Mouse (Mus musculus) neural tube, embryonic 13.5 days (tissue): ENCODE data around the gene Lrrn1. TPM values are rescaled to one million over a fixed set of nuclear protein-coding genes. Genes with fewer than 3 reads are reported as not detected.

Source experiments
- ATAC-seq: fragments of 200-750 bp; cut with Nextera tagmentation; 2 replicates; pipeline ENCODE4 v1.8.0; 2017; ENCODE audit warnings: low read depth, mild to moderate bottlenecking, moderate TSS enrichment, moderate library complexity
- H3K27ac ChIP-seq: fragments of 300-500 bp; sonication (generic); replicated peaks from 2 replicates; pipeline ENCODE4 v1.5.1; 2015; ENCODE audit warnings: moderate library complexity, mild to moderate bottlenecking, inconsistent platforms
- H3K27me3 ChIP-seq: fragments of 300-500 bp; sonication (generic); 2 replicates; pipeline ENCODE4 v1.6.1; 2015; ENCODE audit warnings: mild to moderate bottlenecking, inconsistent platforms
- H3K36me3 ChIP-seq: fragments of 300-500 bp; sonication (generic); 2 replicates; pipeline ENCODE4 v1.6.1; 2015; ENCODE audit warnings: mild to moderate bottlenecking, inconsistent platforms
- H3K4me1 ChIP-seq: fragments of 300-500 bp; sonication (generic); replicated peaks from 2 replicates; pipeline ENCODE4 v1.6.1; 2015; ENCODE audit warnings: inconsistent platforms
- H3K4me2 ChIP-seq: fragments of 300-500 bp; sonication (generic); 2 replicates; pipeline ENCODE4 v1.6.1; 2015; ENCODE audit warnings: inconsistent platforms, mild to moderate bottlenecking, moderate library complexity
- H3K4me3 ChIP-seq: fragments of 300-500 bp; sonication (generic); 2 replicates; pipeline ENCODE4 v1.5.1; 2015; ENCODE audit warnings: mild to moderate bottlenecking, inconsistent platforms
- H3K9ac ChIP-seq: fragments of 300-500 bp; sonication (generic); 2 replicates; pipeline ENCODE4 v1.6.1; 2015; ENCODE audit warnings: moderate library complexity, mild to moderate bottlenecking, inconsistent platforms
- H3K9me3 ChIP-seq: fragments of 300-500 bp; sonication (generic); 2 replicates; pipeline ENCODE4 v1.6.1; 2016; ENCODE audit warnings: inconsistent platforms
- WGBS: fragments of 180-500 bp; shearing (Covaris S2); methylation state at CpG from one replicate; pipeline ENCODE4 v1.1.7; 2015; 5-methylcytosine and 5-hydroxymethylcytosine counted together
- polyA plus RNA-seq: library from polyadenylated mRNA; unstranded; fragments of >200 nt; fragmentation: Nextera tagmentation; extraction: Ambion mirVana; gene quantifications from 2 replicates; pipeline ENCODE4 v1.2.1, GENCODE M21; 2015

The Lrrn1 gene
- polyA plus RNA-seq, 1 experiment from 2014 or later = 92.8 TPM

DNA sequence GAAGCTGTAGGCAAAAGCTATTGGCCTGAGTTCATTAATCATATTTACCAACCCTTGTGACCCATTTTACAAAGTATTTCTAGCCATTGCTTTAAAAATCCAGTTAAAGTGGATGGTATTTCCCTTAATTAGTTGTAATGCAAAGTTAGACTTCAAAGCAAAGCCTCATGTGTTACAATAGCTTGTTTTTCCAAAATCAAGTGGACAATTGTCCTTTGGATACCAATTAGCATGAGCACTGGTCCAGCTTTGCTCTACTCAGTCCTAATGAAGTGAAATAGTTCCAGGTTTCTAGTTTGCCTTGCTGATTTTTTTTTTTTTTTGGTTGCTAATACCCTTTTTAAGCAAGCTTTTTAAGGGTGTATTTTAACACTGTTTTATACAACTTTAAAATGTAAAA lies 75.6 kb downstream of the Lrrn1 start:
- H3K27me3 ChIP-seq = no peaks in the 10 kb centered on the region
- no peak for ATAC-seq
- no peak overlapping the region for H3K27ac ChIP-seq
- H3K9me3 ChIP-seq = no peaks in the 10 kb centered on the region
- no peak overlapping the region for H3K9ac ChIP-seq
- H3K36me3 ChIP-seq = no peaks in the 10 kb centered on the region
- H3K4me2 ChIP-seq = no peak overlapping the region
- no peaks in the 10 kb centered on the region for H3K4me1 ChIP-seq
- no peak overlapping the region for H3K4me3 ChIP-seq

DNA sequence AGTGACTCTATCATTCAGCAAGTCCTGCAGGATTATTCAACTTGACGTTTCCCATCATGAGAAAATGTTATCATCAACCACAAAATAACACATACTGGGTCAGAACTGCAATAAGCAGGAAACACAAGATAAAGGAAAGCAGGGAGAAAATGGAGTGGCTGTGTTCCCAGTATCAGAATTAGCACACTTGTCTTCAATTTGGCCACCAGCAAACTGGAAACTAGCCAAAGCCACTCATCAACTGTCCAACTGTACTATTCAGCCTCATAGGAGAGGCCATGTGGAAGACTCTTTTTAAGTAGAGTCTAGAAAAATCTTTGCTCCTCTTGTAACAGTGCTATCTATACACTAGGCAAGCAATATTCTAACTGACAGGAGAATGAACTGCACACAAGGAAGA lies 84.7 kb downstream of the Lrrn1 start:
- Histone ChIP-seq H3K4me2 (no peak overlapping the region), H3K36me3 (no peaks in the 10 kb centered on the region), H3K9ac (no peak overlapping the region), H3K4me3 (no peak overlapping the region), H3K4me1 (no peaks in the 10 kb centered on the region), H3K27me3 (no peaks in the 10 kb centered on the region), H3K27ac (no peak overlapping the region), H3K9me3 (no peaks in the 10 kb centered on the region)
- no peak for ATAC-seq
- WGBS = 77% methylated on average over 1 of the region's 1 CpGs
